Mouse (Mus musculus) liver, adult (tissue): ENCODE measurements at regions not wholly inside any gene's neighbourhood (a gene's known extent, or its start where the extent isn't known, plus 50 kb on each side); places are given as distances from the start of the nearest gene placed in this dataset.

ENCODE experiments used
- GATA4 ChIP-seq: IDR thresholded peaks from 2 replicates; pipeline ENCODE4 v1.6.1; 2014; ENCODE audit warnings: mild to moderate bottlenecking, low read length; ENCODE audit not compliant: insufficient replicate concordance

DNA sequence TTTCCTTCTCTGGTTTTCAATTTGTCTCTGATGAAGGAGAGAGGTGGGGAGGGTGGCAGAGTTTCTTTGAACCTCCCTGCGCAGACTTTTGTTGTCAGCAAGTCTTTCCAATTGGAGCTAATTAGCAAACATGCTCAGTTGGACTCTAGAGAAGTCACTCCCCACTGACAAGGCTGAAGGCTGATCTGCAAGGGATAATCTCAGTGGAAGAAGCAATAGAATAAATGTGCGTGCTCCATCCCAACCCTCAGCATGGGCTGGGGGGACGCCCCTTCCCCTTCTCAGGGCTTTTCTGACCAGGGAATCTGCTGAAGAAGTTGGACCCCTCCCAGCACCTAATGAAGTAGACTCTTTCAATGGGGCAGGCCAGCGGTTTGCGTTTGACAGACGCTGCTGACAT is 353.8 kb downstream of the Pmp22 start:
- no peak for TF ChIP-seq GATA4

DNA sequence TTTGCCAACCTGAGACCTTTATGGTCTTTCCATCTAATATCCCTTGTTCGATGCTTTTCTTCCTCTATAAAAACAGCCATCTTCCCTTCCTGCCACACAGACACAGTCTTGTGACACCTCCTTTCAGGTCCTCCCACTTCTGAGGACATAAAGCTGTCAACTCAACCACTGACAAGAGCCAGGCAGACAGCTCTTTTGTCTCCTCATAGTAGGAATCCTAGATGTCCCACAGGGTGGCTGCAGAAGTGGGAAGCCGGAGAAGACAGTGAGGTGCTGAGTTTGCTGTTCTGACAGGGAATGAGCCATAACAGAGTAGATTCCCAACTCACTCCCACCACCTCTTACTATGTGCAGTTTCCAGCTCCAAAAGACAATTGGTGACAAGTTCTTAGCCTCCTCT is 358.4 kb downstream of the Pmp22 start:
- no peak for TF ChIP-seq GATA4

DNA sequence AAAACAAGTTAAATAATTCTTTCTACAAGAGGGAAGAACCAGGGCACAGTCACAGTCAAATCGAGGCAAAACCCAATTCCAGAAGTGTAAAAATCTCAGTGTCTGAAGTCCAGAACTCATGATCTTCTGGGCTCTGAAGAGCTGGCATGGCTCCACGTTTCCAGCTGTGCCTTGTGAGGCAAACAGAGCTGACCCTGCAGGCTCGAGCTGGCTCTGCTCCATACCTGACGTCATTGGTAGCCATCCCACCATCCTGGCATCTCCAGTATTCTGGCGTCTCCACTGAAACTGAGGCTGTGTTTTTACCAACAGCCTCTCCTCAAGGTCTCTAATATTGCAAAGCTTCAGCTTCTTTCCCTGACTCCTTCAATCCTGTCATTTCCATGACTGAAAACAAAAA is 373.4 kb downstream of the Pmp22 start:
- no peak for TF ChIP-seq GATA4

DNA sequence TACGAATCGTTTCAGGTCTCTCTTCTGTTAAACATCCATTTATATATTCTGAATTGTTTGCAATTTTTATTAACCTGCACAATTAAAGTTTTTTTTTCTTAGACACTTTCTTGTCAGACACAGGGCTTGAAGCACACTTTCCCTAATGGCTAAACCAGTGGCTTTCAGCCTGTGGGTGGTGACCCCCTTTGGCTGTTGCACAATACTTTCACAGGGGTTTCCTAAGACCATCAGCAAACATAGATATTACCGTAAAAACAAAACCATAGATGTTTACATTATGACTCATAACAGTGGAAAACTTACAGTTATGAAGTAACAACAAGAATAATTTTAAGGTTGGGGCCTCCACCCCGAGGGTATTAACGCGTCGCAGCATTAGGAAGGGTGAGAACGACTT is 378.6 kb downstream of the Pmp22 start:
- TF ChIP-seq GATA4, result no peak

DNA sequence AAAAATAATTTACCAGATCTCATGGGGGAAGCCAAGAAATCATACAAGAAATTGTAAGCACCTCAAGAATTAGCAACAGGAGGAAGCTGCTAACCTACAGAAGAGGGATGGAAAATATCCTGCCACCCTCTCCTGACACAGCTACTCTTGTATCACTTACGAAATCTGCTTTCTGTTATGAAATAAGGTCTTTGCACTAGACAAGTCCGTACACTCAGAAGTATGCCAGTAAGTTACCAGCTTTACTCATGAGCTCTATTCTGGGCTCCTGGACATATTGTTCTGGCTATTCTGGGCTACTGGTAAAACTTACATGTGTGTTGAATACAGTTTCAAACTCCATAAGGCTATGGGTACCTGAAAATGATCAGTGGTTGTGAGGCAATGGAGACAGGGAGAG is 379.9 kb downstream of the Pmp22 start:
- TF ChIP-seq GATA4, result no peak

DNA sequence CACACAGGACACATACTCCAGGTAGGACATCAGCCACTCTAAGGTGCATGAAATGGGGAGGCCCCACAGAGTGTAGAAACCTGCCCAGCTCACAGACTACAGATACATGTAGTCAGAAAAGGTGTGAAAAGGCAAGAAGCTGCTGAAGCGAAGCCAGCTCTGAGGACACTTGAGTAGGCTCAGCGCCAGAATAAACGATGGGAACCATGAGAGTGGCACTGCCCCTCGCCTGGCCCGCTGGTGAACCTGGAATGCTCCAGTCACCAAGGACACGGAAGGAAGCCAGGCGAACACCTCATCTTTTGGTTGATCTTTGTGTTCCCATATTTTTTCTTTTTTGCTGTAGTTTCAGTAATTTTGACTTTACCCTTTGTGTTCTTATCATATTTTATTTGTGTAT is 381.8 kb downstream of the Pmp22 start:
- no peak for TF ChIP-seq GATA4

DNA sequence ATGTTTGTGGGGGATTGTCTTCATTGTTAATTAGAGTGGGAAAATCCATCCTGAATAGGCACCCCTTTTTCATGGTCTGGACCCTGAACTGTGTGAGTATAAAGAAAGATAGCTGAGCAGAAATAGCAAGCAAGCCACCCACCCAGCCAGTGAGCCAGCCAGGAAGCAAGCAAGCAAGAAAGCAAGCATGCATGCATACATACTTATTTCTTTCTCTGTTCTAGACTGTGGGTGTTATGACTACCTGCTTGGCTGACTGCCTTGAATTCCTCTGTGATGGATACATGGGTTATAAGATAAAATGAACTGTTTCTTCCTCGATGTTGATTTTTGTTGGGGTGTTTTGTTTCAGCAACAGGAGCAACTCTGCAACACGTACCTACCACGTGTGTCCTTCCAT is 385.8 kb downstream of the Pmp22 start:
- no peak for TF ChIP-seq GATA4

DNA sequence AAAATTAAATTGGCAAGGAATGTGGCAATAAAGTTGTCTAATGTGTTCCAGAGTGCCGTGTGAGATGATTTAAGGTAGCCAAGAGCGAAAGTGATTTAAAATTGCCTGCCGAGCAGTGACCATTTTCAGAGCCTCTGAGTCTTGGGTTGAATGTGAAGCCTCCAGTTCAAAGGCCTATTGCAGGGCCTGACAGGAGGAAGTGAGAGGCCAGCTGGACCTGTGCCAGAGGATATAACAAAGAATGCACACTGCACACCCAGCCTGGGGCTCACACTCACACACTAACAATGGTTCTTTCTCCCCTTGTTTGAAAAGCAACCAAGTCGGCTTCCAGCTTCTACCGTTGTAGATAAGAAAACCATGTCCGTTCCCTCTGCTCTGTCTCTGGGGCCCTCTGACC is 390.1 kb downstream of the Pmp22 start:
- TF ChIP-seq GATA4, result peak; percentile 59; the same call in 1 of the 2 replicates

DNA sequence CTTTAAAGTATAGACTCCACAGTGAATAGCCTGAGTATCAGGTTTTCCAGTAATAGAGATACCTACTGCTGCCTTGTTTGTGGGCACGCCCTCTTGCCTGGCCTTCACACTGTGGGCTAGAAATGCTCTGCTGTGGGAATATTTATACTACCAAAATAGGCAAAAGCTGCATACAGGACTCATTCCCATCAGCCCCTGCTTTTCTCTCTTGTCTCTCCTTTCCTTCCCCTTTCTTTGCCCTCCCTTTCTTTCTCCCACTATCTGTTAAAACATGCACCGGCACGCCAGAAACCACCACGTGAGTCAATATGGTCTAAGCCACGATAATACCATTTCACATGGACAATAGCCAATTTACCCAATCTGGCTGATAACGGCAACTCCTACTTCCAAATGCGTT is 395.5 kb downstream of the Pmp22 start:
- TF ChIP-seq GATA4, result no peak

DNA sequence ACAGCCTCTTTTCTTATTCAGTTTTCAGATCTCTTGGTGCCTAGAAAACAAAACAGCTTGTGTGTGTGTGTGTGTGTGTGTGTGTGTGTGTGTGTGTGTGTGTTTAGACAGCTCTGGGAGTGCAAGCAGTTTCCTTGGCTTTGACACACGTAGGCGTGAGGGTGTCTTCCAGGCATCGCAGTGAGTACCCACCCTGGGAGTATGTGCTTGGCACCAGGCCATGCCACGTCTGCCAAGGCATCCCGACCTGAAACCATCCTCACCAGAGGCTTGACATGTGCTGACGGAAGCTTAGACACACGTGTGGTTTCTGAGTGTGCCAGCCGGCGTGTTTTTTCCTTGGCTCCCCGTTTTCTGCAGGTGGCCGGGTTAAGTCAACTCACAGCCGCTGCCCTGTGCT is 396.6 kb downstream of the Pmp22 start:
- no peak for TF ChIP-seq GATA4

DNA sequence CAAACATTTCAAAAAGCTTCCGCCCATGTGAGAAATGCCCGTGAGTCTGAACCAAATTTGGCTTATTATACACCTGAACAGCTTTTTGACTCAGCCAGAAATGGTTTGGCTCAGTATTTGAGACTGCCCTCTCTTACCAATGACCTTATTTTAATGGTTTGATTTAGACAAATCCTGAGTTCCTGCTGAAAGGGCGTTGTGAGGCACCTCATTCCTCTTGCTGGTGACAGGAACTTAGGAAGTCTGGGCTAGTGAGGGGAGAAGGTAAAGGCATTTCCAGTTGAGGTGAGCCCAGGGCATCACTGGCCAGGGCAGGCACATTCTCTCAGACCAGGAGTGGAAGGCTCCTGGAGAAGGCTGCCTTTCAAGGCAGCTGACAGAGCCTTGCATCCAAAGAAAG is 396.1 kb downstream of the Hs3st3b1 start:
- TF ChIP-seq GATA4, result no peak

DNA sequence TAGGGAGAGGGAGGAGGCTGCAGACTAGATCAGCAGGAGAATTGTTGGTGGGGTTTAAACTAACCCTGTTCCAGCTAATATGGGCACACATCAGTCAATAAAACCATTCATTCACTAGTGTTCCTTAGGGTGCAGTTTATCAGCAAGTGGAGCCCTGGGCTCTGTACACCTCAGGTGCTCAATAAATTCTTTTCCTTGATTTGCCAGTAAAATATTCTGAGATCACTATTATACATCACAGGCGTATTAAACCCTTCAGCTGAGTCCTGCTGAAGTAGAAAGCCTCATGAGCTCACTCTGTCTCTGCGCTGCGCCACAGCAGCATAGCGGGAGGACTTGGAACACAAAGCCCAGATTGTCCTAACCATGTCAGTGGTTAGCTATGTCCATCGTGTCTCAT is 389.3 kb downstream of the Hs3st3b1 start:
- no peak for TF ChIP-seq GATA4

DNA sequence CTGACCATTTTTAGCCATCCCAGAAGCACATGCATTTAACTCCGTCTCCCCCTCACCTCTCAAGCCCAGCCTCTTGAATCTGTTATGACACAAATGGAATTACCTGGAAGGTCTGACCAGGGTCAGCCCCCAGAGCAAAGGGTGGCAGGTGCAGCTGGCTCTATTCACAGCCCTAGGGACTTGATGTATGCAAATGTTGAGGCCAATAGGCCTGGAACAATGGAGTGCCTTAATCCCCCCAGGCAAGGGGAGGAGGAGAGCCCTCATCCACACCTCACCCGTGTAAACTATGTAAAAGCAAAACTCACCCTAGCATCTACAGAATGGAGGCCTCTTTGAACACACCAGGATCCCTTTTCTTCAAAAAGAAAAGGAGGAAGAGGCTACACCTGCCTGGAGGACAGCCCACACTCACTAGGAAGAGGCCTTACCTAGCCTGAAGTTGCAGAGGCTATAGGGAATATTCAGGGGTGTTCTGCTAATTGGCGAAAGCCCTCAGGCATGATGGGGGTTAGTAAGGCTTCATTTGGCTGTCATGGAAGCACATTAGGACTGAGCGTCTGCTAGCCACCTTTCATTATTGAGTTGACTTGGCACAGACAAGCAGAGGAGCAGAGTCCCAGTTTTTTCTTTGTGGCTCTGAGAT is 388.4 kb downstream of the Hs3st3b1 start:
- TF ChIP-seq GATA4, result no peak

DNA sequence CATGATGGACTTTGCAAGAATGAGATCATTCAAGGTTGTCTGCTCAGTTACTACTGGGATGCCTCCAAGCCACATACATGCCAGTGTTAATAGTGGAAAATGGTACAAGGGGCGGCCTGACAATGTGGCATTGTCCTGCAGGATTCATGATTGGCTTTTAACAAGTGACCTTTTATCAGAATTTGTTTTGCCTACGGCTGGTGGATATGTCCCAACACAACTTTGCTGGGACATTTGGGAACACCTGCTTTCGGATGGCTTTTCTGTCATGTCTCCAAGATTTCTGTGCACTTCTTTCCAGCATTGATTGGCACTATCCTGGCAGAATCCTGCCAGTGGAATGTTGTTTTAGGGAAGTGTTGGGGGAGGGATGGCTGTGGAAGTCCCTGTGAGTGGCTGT is 384.4 kb downstream of the Hs3st3b1 start:
- no peak for TF ChIP-seq GATA4

DNA sequence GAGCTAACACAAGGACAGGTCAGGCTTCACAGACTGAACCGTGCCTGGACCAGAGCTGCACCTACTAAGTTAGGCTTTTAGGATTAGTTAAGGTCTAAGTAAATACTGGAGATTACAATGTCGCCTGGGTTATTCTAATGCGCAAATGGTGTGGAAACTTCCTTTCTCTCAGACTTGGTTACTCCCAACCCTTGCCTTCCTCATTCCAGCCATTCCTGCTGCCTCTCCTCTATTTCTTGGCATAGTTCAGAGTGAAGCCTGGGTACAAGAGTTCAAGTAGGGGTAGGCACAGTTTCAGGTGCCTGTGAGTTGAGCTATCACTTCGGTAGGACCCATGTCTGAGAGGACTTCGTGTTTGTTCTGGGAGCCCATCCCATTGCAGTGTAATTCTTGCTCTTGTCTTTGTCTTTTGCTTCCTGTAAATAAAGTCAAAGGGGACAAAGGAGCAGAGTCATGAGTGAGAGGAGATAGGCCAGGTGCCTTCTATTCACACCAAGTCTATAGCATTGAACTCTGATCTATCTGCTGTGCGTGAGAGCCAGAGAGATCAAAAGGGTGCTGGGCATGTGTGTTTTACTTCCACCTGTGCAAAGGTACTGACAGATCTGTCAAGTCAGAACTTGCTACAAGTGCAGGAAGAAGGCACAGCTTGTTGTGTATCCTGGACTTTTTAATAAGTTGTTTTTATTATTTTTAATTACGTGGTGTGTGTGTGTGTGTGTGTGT is 378.0 kb downstream of the Hs3st3b1 start:
- TF ChIP-seq GATA4, result no peak

DNA sequence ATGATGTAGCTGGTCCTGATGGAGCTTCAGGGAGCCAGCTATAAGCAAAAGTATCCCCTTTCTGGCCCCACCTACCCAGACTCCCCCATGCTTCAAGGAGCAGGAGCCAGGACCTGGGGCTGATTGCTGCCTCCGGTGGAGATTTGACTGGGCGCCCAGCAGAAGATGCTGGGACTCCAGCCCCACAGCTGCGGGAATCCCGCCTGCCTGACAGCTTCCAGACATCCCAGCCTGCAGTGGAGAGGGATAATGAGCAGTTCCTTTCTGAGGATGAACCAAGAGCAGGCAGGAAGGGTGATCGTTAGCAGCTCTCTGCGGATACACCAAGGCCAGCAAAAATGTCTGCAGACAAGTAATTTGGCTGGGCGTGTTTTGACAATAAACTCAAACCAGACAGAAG is 376.6 kb downstream of the Hs3st3b1 start:
- TF ChIP-seq GATA4, result no peak

DNA sequence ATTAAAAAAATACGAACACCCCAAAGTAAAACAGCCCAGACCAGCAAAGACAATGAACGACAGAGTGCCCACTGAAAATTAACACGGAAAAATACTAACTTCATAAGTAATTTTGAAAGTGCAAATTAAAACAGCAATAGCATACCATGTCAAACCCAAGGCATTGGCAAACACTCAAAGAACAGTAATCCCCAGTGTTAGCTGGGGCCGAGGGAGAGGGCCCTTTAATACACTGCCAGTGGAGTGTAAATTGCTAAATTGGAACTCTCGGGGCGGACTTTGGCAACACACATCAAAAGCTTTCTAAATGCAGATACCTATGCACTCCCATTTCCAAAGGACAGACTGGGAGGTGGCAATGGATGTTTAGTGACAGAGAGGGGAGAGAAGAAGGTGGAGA is 361.6 kb downstream of the Hs3st3b1 start:
- TF ChIP-seq GATA4, result no peak
